17 mouse cellular contexts compared by ENCODE assay signal in the genomic region with DNA sequence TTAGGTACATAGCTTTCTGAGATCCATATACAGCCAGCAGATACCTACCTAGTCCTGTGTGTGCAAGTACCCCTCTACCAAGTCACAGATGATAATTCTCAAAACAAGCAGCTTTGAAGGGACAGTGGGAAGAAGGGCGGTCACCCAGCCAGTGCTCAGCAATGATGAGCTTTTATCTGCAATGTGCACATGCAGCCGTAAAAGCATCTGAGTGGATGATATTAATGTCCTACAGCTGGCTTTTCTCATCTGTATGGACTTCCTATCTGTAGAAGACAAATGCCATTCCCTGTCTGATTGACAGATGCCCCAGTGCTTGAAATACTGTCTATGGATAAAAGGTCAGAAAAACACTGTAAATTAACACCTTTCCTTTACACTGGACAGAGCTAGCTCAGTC. TPM values are rescaled to one million over a fixed set of nuclear protein-coding genes. Genes with fewer than 3 reads are reported as not detected.
DNase-seq lines count a peak whose midpoint lies in the region; ATAC-seq and TF ChIP-seq lines count a peak whose summit lies in the region.
"Had no signal": no experiment of that assay in that cellular context is flagged by ENCODE, and none has a peak within 500 bp of the region (broad histone marks: within the 10 kb centered on the region; RNA-seq: fewer than 3 reads in every experiment).

No protein-coding gene starts in this region.

- H3K4me1 ChIP-seq in heart, embryonic 13.5 days = peaks cover 75% of the 10 kb centered on the region
- peaks cover 32% of the 10 kb centered on the region for H3K4me1 ChIP-seq in G1E (ENCODE audit: insufficient read depth, low read depth, low read length)
- peaks cover 70% of the 10 kb centered on the region for H3K4me1 ChIP-seq in liver, embryonic 16.5 days (ENCODE audit: control insufficient read depth, low read depth, low read length)

- peak overlapping the region; percentile 23 for H3K4me2 ChIP-seq in heart, embryonic 13.5 days
- peak overlapping the region; percentile 84 for H3K4me2 ChIP-seq in liver, embryonic 16.5 days (ENCODE audit: low read depth, low read length)
- H3K4me2 ChIP-seq: limb, embryonic 15.5 days had no signal

- WGBS in heart, embryonic 13.5 days = 31% methylated on average over 2 of the region's 2 CpGs
- 20% methylated on average over 2 of the region's 2 CpGs for WGBS in liver, embryonic 16.5 days (ENCODE audit: insufficient replicate concordance)

- H3K36me3 ChIP-seq in heart, embryonic 13.5 days = no peaks in the 10 kb centered on the region
- peaks cover 32% of the 10 kb centered on the region for H3K36me3 ChIP-seq in G1E (replicated peaks)
- peaks cover 2% of the 10 kb centered on the region; the same call in 1 of the 2 replicates for H3K36me3 ChIP-seq in liver, embryonic 16.5 days (ENCODE audit: control insufficient read depth, insufficient read depth)
- H3K36me3 ChIP-seq: limb, embryonic 15.5 days had no signal

- no peak for DNase-seq in heart, adult 8-10 months (ENCODE audit: low spot score)
- peak; percentile 4 for DNase-seq in G1E (ENCODE audit: low spot score)
- DNase-seq in cerebellum, adult 9-11 months = no peak
- DNase-seq in lung, postnatal 36 days = no peak
- no peak for DNase-seq in kidney, postnatal 4 days
- DNase-seq: cerebellum, postnatal 10 days; gastrocnemius, postnatal 14 days; kidney, adult 2 months; right cerebral cortex, adult 18-20 months; thymus, postnatal 25 days had no signal

- no peak overlapping the region for H3K27ac ChIP-seq in heart, embryonic 13.5 days (replicated peaks)
- peak overlapping the region; percentile 92 for H3K27ac ChIP-seq in liver, embryonic 16.5 days (ENCODE audit: low read length)
- H3K27ac ChIP-seq: forebrain, embryonic 13.5 days; left cerebral cortex, adult 2 months; limb, embryonic 15.5 days; macrophage had no signal

- TF ChIP-seq CTCF in G1E (IDR thresholded peaks at IDR 0.05; ENCODE audit: low read depth, low read length) = no peak

- no peaks in the 10 kb centered on the region for H3K9me3 ChIP-seq in heart, embryonic 13.5 days
- H3K9me3 ChIP-seq in G1E (replicated peaks) = no peaks in the 10 kb centered on the region
- no peaks in the 10 kb centered on the region for H3K9me3 ChIP-seq in liver, embryonic 16.5 days (replicated peaks; ENCODE audit: control insufficient read depth, low read length)
- H3K9me3 ChIP-seq: forebrain, embryonic 13.5 days; limb, embryonic 15.5 days had no signal

- H3K9ac ChIP-seq in heart, embryonic 13.5 days = no peak overlapping the region; the same call in 1 of the 2 replicates
- H3K9ac ChIP-seq in liver, embryonic 16.5 days (ENCODE audit: low read depth, low read length) = peak overlapping the region; percentile 42
- H3K9ac ChIP-seq: forebrain, embryonic 13.5 days; limb, embryonic 15.5 days had no signal

- no peaks in the 10 kb centered on the region for H3K27me3 ChIP-seq in heart, embryonic 13.5 days (replicated peaks)
- no peaks in the 10 kb centered on the region for H3K27me3 ChIP-seq in G1E (ENCODE audit: insufficient read depth, low read length)
- no peaks in the 10 kb centered on the region for H3K27me3 ChIP-seq in liver, embryonic 16.5 days (ENCODE audit: control insufficient read depth, insufficient read depth, low read depth, low read length)
- H3K27me3 ChIP-seq: forebrain, embryonic 13.5 days; limb, embryonic 15.5 days had no signal

- H3K4me3 ChIP-seq in heart, embryonic 13.5 days = no peak overlapping the region
- H3K4me3 ChIP-seq in G1E (ENCODE audit: low read depth, low read length) = no peak overlapping the region
- H3K4me3 ChIP-seq in liver, embryonic 16.5 days (ENCODE audit: low read depth, low read length) = peak overlapping the region; percentile 82
- H3K4me3 ChIP-seq: forebrain, embryonic 13.5 days; left cerebral cortex, adult 2 months; limb, embryonic 15.5 days had no signal

- no peak for ATAC-seq in heart, embryonic 13.5 days (ENCODE audit: extremely low read depth, insufficient number of reproducible peaks, low FRiP score, low TSS enrichment)
- ATAC-seq in G1E (ENCODE audit: extremely low read depth, insufficient number of reproducible peaks, low FRiP score, poor library complexity, severe bottlenecking) = peak; percentile 47
- peak; percentile 71 for ATAC-seq in erythroblast, adult 5-6 weeks (replicated peaks; ENCODE audit: low FRiP score, poor library complexity, severe bottlenecking)
- ATAC-seq in liver, embryonic 16.5 days (ENCODE audit: low read depth) = peak; percentile 77
- ATAC-seq: forebrain, embryonic 13.5 days had no signal

RNA-seq across cellular contexts. Expression of gene Ddhd1, which starts 4.2 kb away (rescaled TPM):
- 6.7 and 7.9 TPM in 2 replicates for polyA plus RNA-seq in heart, embryonic 13.5 days (2015; fragmentation: Nextera tagmentation; extraction: Ambion mirVana)
- total RNA-seq in heart, adult 8-10 months (2022) = 10 to 100 TPM in 3 of 4 experiments, 1 to 10 TPM in 1; 8.9 to 10.8 (median 10.3) TPM
- total RNA-seq in G1E (2014; fragmentation: Nextera tagmentation) = 52.3 and 55.2 TPM in 2 replicates
- 31.1 and 31.5 TPM in 2 replicates for total RNA-seq in G1E (2017)
- 8.5 TPM in 2 replicates for polyA plus RNA-seq in G1E (2012)
- total RNA-seq in erythroblast, adult 5-6 weeks (2015; ENCODE audit: low replicate concordance) = 42.1 and 42.8 TPM in 2 replicates
- 89.2 and 151 TPM in 2 replicates for total RNA-seq in erythroblast, adult 5-6 weeks (2017; ENCODE audit: low replicate concordance)
- polyA plus RNA-seq in liver, embryonic 16.5 days (2015; fragmentation: Nextera tagmentation; extraction: Ambion mirVana) = 5.5 and 6.6 TPM in 2 replicates
